Mouse (Mus musculus): ENCODE measurements at regions not wholly inside any gene's neighbourhood (a gene's known extent, or its start where the extent isn't known, plus 50 kb on each side); places are given as distances from the start of the nearest gene placed in this dataset.

GRCm38 (mm10) chr10:71753255-71753654, 405.7 kb downstream of the Ipmk start:
- no peak for DNase-seq (ENCODE audit: low spot score)

GRCm38 (mm10) chr10:71754799-71755198, 407.2 kb downstream of the Ipmk start:
- DNase-seq (ENCODE audit: low spot score): no peak

DNA sequence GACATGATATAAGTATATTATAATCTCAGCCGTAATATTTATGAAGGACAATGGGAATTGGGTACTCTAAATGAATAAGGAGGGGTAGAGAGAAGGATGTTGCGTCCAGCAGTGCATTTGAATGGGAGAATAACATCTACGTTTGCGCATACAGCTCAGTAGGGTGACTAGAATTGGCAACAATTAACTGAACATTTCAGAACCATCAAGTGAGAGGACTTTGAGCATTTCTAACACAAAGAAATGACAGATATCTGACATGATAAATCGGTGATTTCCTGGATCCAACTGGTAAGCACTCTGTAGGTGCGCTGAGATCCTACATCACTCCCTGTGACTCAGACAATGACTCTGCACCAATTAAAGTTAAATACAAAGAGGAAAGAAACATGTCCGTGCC, 431.3 kb downstream of the Ipmk start:
- no peak for DNase-seq (ENCODE audit: low spot score)

- DNase-seq (ENCODE audit: low spot score): no peak
These were observed 441.7 kb downstream of the Ipmk start for GRCm38 (mm10) chr10:71789241-71789640.

DNA sequence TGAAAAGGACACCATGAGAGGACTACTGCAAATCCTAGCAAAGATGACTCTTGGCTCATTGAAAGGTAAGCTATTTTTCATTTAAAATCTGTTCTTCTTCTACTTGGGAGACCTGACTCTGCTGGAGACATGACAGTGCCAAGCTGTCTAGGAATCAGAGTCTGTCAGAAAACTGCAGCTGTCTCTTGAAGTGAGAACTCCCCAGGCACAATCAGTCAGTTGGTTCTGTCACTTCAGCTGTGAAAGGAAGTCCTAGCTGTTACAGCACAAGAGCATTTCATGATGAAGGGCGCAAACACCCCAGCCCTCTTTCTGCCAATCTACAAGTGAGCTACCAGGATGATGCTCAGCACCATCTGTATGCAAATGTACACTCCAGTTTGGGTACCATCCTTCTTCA, 442.4 kb downstream of the Ipmk start:
- no peak for DNase-seq (ENCODE audit: low spot score)

DNA sequence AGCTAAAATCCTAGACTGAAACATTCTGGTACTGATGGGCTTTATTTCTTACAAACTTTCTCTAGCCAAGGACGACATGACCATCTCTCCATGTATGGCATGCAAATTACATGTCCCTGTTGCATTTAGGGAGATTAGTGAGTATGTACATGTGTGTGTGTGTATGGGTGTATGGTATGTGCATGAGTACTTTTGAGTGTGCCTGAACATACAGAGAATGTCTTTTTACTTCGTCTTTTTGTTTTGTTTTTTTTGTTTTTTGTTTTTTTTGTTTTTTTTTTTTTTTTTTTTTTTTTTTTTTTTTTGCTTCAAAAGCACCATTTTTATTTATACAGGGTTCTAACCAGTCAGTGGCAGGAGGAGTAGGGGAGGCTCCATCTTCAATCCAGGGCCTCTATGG, 451.1 kb downstream of the Ipmk start:
- no peak for DNase-seq (ENCODE audit: low spot score)

DNA sequence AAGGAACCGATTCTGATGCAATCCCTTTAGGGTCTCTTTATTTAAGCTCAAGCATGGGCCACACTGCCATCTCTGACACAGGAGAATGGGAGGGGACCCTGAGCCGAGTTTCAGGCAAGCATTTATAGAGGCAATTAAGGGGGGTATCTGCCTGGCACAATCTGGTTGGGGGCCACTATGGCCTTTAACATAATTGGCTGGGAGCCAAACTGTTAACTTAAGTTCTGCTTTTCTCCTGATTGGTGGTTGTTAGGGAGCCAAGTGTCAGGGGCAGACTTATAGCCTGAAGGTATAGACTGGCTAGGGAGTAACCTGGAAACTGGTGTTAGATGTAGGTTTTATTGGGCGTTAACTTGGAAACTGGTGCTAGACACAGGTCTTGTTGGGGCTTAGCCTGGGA, 454.9 kb downstream of the Ipmk start:
- no peak for DNase-seq (ENCODE audit: low spot score)

DNA sequence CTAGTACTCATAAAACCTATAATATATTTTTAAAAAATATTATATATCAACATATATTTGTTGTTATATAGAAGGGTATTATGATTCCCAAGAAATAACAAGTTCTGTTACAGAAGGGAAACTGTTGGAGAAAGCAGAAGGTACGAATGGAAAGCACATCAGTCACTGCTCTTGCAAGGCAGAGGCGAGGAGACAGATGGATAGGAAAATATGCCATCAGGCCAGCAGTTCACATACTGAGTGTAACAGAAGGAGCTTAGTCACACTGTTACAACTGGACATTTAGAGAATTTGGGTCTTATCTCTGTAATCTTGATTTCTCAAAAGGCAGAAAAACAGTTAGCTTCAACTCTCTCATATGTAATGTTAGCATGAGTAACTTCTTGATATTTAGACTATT, 485.1 kb downstream of the Ipmk start:
- no peak for DNase-seq (ENCODE audit: low spot score)

DNA sequence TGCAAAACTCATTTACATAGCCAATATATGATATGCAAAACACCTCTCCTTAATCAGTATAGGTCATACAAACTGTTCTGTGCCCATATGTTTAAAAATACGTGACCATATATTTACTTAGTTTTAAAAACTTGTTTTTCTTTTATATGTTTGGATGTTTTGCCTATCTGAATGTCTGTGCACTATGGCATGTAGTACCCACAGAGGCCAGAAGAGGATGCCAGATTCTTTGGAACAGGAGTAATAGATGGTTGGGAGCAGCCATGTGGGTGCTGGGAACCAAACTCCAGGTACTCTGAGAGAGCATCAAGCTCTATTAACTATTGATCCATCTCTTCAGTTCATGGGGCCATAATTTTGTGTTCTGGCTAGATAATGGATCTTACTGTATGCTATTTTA, 487.5 kb downstream of the Ipmk start:
- DNase-seq (ENCODE audit: low spot score): no peak

DNA sequence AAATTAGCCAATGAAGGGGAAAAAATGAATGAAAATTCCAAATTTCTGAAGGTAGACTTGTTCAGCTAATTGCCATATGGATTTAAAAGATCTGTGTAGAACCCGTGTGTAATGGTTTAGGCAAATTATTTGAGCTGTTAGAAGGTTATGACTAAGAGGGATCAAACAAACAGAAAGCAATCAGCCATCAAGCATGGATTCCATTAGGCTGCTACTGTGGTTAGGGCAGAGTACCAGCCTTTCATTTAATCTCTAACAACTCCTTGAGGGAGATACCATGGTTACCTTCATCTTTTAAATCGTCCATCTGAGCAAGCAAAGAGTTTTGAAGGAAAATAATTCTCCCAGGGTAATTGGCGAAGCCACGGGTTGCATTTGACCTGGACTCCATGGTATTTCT, 509.5 kb downstream of the Ipmk start:
- DNase-seq (ENCODE audit: low spot score): no peak

- peak; percentile 71 for DNase-seq (ENCODE audit: low spot score)
These were observed 510.0 kb downstream of the Ipmk start for GRCm38 (mm10) chr10:71857518-71857973.

GRCm38 (mm10) chr10:71893726-71894125, 546.2 kb downstream of the Ipmk start:
- no peak for DNase-seq (ENCODE audit: low spot score)

GRCm38 (mm10) chr10:71905029-71905428, 557.5 kb downstream of the Ipmk start:
- no peak for DNase-seq (ENCODE audit: low spot score)
